Mouse (Mus musculus) megakaryocyte-erythroid progenitor cell, adult 5-6 weeks (primary cell): ENCODE data around the gene Ank2. TPM values are rescaled to one million over a fixed set of nuclear protein-coding genes. Genes with fewer than 3 reads are reported as not detected.

Source experiments
- ATAC-seq: replicated peaks from 2 replicates; pipeline ENCODE4 v1.8.0; 2016; ENCODE audit warnings: mild to moderate bottlenecking, inconsistent platforms; ENCODE audit not compliant: severe bottlenecking, poor library complexity, low FRiP score, low TSS enrichment
- total RNA-seq, 2 experiments: library from RNA; stranded (forward) in 1 of 2; stranded (reverse) in 1 of 2; fragments of 200-1000, 215-1000 nt in 1 of 2; fragments of >200 nt in 1 of 2; fragmentation: Nextera tagmentation in 1 of 2; gene quantifications; 2 replicates each; pipeline ENCODE4 v1.2.3; 2014 to 2017

The Ank2 gene
- total RNA-seq, 2 experiments from 2014 or later: 0.38 TPM; not detected in 1

GRCm38 (mm10) chr3:127157706-127158105, 341.4 kb downstream of the Ank2 start:
- no peak for ATAC-seq

GRCm38 (mm10) chr3:127156080-127156479, 343.1 kb downstream of the Ank2 start:
- ATAC-seq: no peak

GRCm38 (mm10) chr3:127153861-127154260, 345.3 kb downstream of the Ank2 start:
- ATAC-seq: no peak

- no peak for ATAC-seq
Measured at GRCm38 (mm10) chr3:127153443-127153842, 345.7 kb downstream of the Ank2 start.

- ATAC-seq: no peak
Measured at GRCm38 (mm10) chr3:127148648-127149047, 350.5 kb downstream of the Ank2 start.

GRCm38 (mm10) chr3:127140590-127140989, 358.6 kb downstream of the Ank2 start:
- ATAC-seq: no peak

GRCm38 (mm10) chr3:127139638-127140037, 359.5 kb downstream of the Ank2 start:
- no peak for ATAC-seq

- ATAC-seq: no peak
Measured at GRCm38 (mm10) chr3:127137508-127137907, 361.6 kb downstream of the Ank2 start.

GRCm38 (mm10) chr3:127134062-127134461, 365.1 kb downstream of the Ank2 start:
- ATAC-seq: no peak

GRCm38 (mm10) chr3:127131048-127131447, 368.1 kb downstream of the Ank2 start:
- ATAC-seq: no peak

GRCm38 (mm10) chr3:127130167-127130770, 368.9 kb downstream of the Ank2 start:
- ATAC-seq: no peak

- ATAC-seq: no peak
Measured at GRCm38 (mm10) chr3:127129750-127130149, 369.4 kb downstream of the Ank2 start.

GRCm38 (mm10) chr3:127127611-127128010, 371.5 kb downstream of the Ank2 start:
- no peak for ATAC-seq

- no peak for ATAC-seq
Measured at GRCm38 (mm10) chr3:127126220-127126619, 372.9 kb downstream of the Ank2 start.

- ATAC-seq: no peak
Measured at GRCm38 (mm10) chr3:127124375-127124993, 374.7 kb downstream of the Ank2 start.

- ATAC-seq: no peak
Measured at GRCm38 (mm10) chr3:127123376-127123775, 375.8 kb downstream of the Ank2 start.

GRCm38 (mm10) chr3:127118777-127119176, 380.4 kb downstream of the Ank2 start:
- ATAC-seq: no peak

- ATAC-seq: no peak
Measured at GRCm38 (mm10) chr3:127116226-127116625, 382.9 kb downstream of the Ank2 start.

- no peak for ATAC-seq
Measured at GRCm38 (mm10) chr3:127113238-127113637, 385.9 kb downstream of the Ank2 start.

GRCm38 (mm10) chr3:127109413-127109812, 389.7 kb downstream of the Ank2 start:
- ATAC-seq: no peak

GRCm38 (mm10) chr3:127108481-127108880, 390.7 kb downstream of the Ank2 start:
- no peak for ATAC-seq
